Mouse (Mus musculus): ENCODE measurements around the gene Gm12794.
"Not testable (repeated sequence)": the region's sequence is repeated elsewhere in the genome, so short reads cannot be mapped to it uniquely, and the experiment has no call there.

Gm12794 gene

GRCm38 (mm10) chr4:101940107-101940506 lies at the start of gene Gm12794:
Gm12794 (plus strand) TSS chr4:101940407.
- DNase-seq (ENCODE audit: low spot score in 2 of 2): not testable (repeated sequence)

- no peak for DNase-seq (ENCODE audit: low spot score in 2 of 2)
Measured at GRCm38 (mm10) chr4:101893656-101894420, 46.4 kb upstream of the Gm12794 start, which contains the start of gene C130073F10Rik. C130073F10Rik (minus strand) TSS chr4:101893789.

GRCm38 (mm10) chr4:101908821-101909220 lies 31.4 kb upstream of the Gm12794 start, which contains the start of gene Gm12800:
Gm12800 (plus strand) TSS chr4:101909121.
- DNase-seq (ENCODE audit: low spot score in 2 of 2): not testable (repeated sequence)

GRCm38 (mm10) chr4:101980949-101981348 lies 40.7 kb downstream of the Gm12794 start, which contains the start of gene Gm12790:
Gm12790 (minus strand) TSS chr4:101981049.
- DNase-seq (ENCODE audit: low spot score in 2 of 2): not testable (repeated sequence)

GRCm38 (mm10) chr4:101985678-101986077 lies 45.5 kb downstream of the Gm12794 start:
- DNase-seq (ENCODE audit: low spot score in 2 of 2): no peak

GRCm38 (mm10) chr4:101986326-101986725 lies 46.1 kb downstream of the Gm12794 start, which contains the start of gene Gm12789:
Gm12789 (plus strand) TSS chr4:101986626.
- DNase-seq (ENCODE audit: low spot score in 2 of 2): not testable (repeated sequence)
